Mouse (Mus musculus) hindbrain, embryonic 13.5 days (tissue): ENCODE measurements around the gene Pla2g4a. TPM values are rescaled to one million over a fixed set of nuclear protein-coding genes. Genes with fewer than 3 reads are reported as not detected.

ENCODE experiments used
- ATAC-seq: fragments of 200-750 bp; cut with Nextera tagmentation; 2 replicates; pipeline ENCODE4 v1.8.0; 2017; ENCODE audit warnings: moderate TSS enrichment; ENCODE audit not compliant: low FRiP score
- H3K27ac ChIP-seq: fragments of 300-500 bp; sonication (generic); 2 replicates; pipeline ENCODE4 v1.5.1; 2015; ENCODE audit warnings: inconsistent platforms, mild to moderate bottlenecking, moderate library complexity
- H3K27me3 ChIP-seq: fragments of 300-500 bp; sonication (generic); 2 replicates; pipeline ENCODE4 v1.6.1; 2015; ENCODE audit warnings: mild to moderate bottlenecking, inconsistent platforms
- H3K36me3 ChIP-seq: fragments of 300-500 bp; sonication (generic); 2 replicates; pipeline ENCODE4 v1.6.1; 2015; ENCODE audit warnings: mild to moderate bottlenecking, inconsistent platforms
- H3K4me1 ChIP-seq: fragments of 300-500 bp; sonication (generic); replicated peaks from 2 replicates; pipeline ENCODE4 v1.6.1; 2015; ENCODE audit warnings: inconsistent platforms
- H3K4me2 ChIP-seq: fragments of 300-500 bp; sonication (generic); 2 replicates; pipeline ENCODE4 v1.6.1; 2015; ENCODE audit warnings: inconsistent platforms, mild to moderate bottlenecking, moderate library complexity
- H3K4me3 ChIP-seq: fragments of 300-500 bp; sonication (generic); 2 replicates; pipeline ENCODE4 v1.5.1; 2015; ENCODE audit warnings: mild to moderate bottlenecking, inconsistent platforms
- H3K9ac ChIP-seq: fragments of 300-500 bp; sonication (generic); 2 replicates; pipeline ENCODE4 v1.6.1; 2015; ENCODE audit warnings: mild to moderate bottlenecking, inconsistent platforms
- H3K9me3 ChIP-seq: fragments of 300-500 bp; sonication (generic); 2 replicates; pipeline ENCODE4 v1.6.1; 2016; ENCODE audit warnings: inconsistent platforms
- WGBS: fragments of 180-500 bp; shearing (Covaris S2); methylation state at CpG from one replicate; pipeline ENCODE4 v1.1.7; 2015; 5-methylcytosine and 5-hydroxymethylcytosine counted together
- polyA plus RNA-seq: library from polyadenylated mRNA; unstranded; fragments of >200 nt; fragmentation: Nextera tagmentation; extraction: Ambion mirVana; gene quantifications from 2 replicates; pipeline ENCODE4 v1.2.1, GENCODE M21; 2015

The Pla2g4a gene
- polyA plus RNA-seq, 1 experiment from 2014 or later = 2.8 TPM

GRCm38 (mm10) chr1:149867323-149867722 is 93.8 kb downstream of the Pla2g4a start:
- H3K27me3 ChIP-seq = no peaks in the 10 kb centered on the region
- ATAC-seq = no peak
- H3K4me3 ChIP-seq = no peak overlapping the region
- H3K9me3 ChIP-seq = no peaks in the 10 kb centered on the region
- H3K4me1 ChIP-seq = no peaks in the 10 kb centered on the region
- no peak overlapping the region for H3K4me2 ChIP-seq
- H3K36me3 ChIP-seq = no peaks in the 10 kb centered on the region
- no peak overlapping the region for H3K9ac ChIP-seq
- no peak overlapping the region for H3K27ac ChIP-seq

DNA sequence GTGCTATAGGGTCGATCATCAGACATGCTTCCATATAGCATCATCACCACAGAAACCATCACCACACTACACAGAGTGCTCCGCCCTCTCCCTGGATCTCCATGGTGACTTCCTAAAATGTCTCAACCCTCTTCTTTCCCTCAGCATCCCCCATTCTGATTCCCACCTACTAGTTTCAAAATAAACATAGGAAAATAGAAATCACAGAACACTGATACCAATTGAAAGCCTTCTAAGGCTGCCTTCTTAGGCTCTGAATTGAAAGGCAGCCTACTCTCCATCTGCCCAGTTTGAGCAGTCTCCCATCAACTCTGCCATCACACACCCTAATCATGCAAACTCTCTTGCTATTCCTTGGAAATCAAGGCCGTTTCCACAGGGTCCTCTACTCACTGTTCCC is 94.9 kb downstream of the Pla2g4a start:
- Histone ChIP-seq H3K9ac (no peak overlapping the region), H3K4me2 (no peak overlapping the region), H3K36me3 (no peaks in the 10 kb centered on the region), H3K4me3 (no peak overlapping the region), H3K4me1 (no peaks in the 10 kb centered on the region), H3K27me3 (no peaks in the 10 kb centered on the region), H3K9me3 (no peaks in the 10 kb centered on the region), H3K27ac (no peak overlapping the region)
- ATAC-seq = no peak
- 89% methylated on average over 3 of the region's 3 CpGs for WGBS

DNA sequence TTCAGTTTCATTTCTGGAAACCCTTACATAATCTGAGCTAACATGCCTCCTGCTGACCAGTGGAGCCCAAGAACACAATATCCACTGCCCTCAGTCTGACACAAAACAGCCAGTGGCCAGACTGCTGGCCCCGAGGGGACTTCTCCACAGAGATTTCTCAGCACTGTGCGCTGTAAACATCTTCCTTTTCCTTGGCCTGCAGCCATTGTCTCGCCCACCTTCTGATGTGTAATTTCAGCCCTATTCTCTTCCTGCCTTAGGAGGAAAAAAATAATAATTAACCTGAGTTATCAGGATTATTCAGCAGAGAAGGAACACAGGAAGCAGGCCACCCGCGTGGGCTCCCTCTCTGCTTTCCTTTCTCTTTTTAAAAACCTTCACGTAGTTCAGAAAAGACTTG is 98.3 kb downstream of the Pla2g4a start:
- WGBS = 64% methylated on average over 6 of the region's 6 CpGs
- no peaks in the 10 kb centered on the region for H3K36me3 ChIP-seq

DNA sequence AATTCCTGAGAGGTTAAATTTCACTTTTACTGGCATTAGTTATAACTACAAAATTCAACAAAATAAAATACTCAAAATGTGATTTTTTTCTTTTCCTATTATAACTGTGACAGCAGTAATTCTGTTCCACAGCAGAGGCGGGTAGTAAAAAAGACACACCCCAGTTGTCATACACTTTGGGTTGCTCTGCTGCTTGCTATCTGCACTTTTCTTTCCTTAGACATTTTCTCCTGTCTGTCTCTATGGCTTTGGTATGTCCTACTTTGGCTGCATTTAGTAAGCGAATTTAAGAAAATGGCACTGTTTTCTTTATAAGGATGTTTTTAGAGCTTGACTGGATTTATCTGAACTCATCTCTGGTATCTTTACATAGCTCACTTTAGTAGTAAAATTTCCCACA is 98.9 kb downstream of the Pla2g4a start:
- no peaks in the 10 kb centered on the region for H3K9me3 ChIP-seq
- H3K36me3 ChIP-seq = no peaks in the 10 kb centered on the region
- ATAC-seq = no peak
- no peak overlapping the region for H3K27ac ChIP-seq
- no peak overlapping the region for H3K9ac ChIP-seq
- H3K27me3 ChIP-seq = no peaks in the 10 kb centered on the region
- H3K4me1 ChIP-seq = no peaks in the 10 kb centered on the region
- H3K4me3 ChIP-seq = no peak overlapping the region
- 95% methylated on average over 2 of the region's 2 CpGs for WGBS
- H3K4me2 ChIP-seq = no peak overlapping the region

More for the DNA sequence above, 98.3 kb downstream of the Pla2g4a start:
- no peaks in the 10 kb centered on the region for H3K4me1 ChIP-seq
- ATAC-seq = no peak
- H3K4me2 ChIP-seq = no peak overlapping the region
- H3K9me3 ChIP-seq = no peaks in the 10 kb centered on the region
- H3K27me3 ChIP-seq = no peaks in the 10 kb centered on the region
- no peak overlapping the region for H3K4me3 ChIP-seq
- H3K27ac ChIP-seq = no peak overlapping the region
- no peak overlapping the region for H3K9ac ChIP-seq

GRCm38 (mm10) chr1:149861543-149861942 is 99.5 kb downstream of the Pla2g4a start:
- H3K4me3 ChIP-seq = no peak overlapping the region
- no peak overlapping the region for H3K9ac ChIP-seq
- no peak for ATAC-seq
- H3K27ac ChIP-seq = no peak overlapping the region
- no peaks in the 10 kb centered on the region for H3K4me1 ChIP-seq
- no peaks in the 10 kb centered on the region for H3K9me3 ChIP-seq
- H3K27me3 ChIP-seq = no peaks in the 10 kb centered on the region
- no peak overlapping the region for H3K4me2 ChIP-seq
- WGBS = 89% methylated on average over 2 of the region's 2 CpGs
- no peaks in the 10 kb centered on the region for H3K36me3 ChIP-seq

- Histone ChIP-seq H3K9ac (no peak overlapping the region), H3K4me2 (no peak overlapping the region), H3K27ac (no peak overlapping the region), H3K27me3 (no peaks in the 10 kb centered on the region), H3K36me3 (no peaks in the 10 kb centered on the region), H3K4me3 (no peak overlapping the region), H3K9me3 (no peaks in the 10 kb centered on the region), H3K4me1 (no peaks in the 10 kb centered on the region)
- WGBS = 76% methylated on average over 5 of the region's 5 CpGs
- ATAC-seq = no peak
These were observed 102.4 kb downstream of the Pla2g4a start for GRCm38 (mm10) chr1:149858734-149859133.

DNA sequence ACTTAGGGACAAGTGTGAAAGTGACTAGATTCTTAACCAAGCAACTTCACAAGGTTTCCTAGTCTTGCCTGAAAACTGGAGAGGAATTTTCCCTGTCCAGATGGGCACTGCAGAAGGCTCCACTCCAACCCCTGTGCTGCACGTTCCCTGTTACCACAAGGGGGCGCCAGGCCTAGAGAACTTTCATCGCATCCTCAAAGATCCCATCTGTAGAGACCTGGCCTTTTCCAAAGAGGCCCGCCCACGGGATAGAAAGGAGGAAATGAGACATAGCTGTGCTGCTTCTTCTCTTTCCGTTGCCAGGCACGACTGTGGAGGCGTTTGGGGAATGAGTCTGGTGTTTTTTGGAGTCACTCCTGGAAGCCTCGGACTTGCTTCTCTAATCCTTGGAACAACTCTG is 104.4 kb downstream of the Pla2g4a start:
- Histone ChIP-seq H3K27ac (no peak overlapping the region), H3K4me1 (no peaks in the 10 kb centered on the region), H3K4me3 (no peak overlapping the region), H3K4me2 (no peak overlapping the region), H3K27me3 (no peaks in the 10 kb centered on the region), H3K36me3 (no peaks in the 10 kb centered on the region), H3K9ac (no peak overlapping the region), H3K9me3 (no peaks in the 10 kb centered on the region)
- 27% methylated on average over 9 of the region's 9 CpGs for WGBS
- no peak for ATAC-seq

DNA sequence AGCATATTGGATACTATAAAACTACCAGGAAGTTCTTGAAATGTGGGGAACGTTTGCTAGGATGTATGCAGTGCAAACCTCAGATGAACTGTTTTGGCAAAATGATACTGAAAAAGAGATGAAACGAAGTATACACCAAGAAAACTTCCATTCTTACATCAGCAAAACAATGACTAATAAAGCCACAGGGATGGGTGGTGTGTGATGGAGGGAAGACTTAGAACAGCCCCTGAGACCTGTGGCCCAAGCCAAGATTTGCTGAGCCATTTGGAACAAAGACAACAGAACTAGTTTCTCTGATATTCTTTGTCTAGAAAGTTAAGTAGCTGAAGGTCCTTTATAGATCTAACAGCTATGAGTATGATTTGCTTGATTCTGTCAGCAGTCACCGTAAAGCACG is 105.5 kb downstream of the Pla2g4a start:
- 84% methylated on average over 4 of the region's 4 CpGs for WGBS
- Histone ChIP-seq H3K4me2 (no peak overlapping the region), H3K9ac (no peak overlapping the region), H3K9me3 (no peaks in the 10 kb centered on the region), H3K27ac (no peak overlapping the region), H3K36me3 (no peaks in the 10 kb centered on the region), H3K4me1 (no peaks in the 10 kb centered on the region), H3K4me3 (no peak overlapping the region), H3K27me3 (no peaks in the 10 kb centered on the region)
- ATAC-seq = no peak

GRCm38 (mm10) chr1:149854867-149855266 is 106.2 kb downstream of the Pla2g4a start:
- H3K9ac ChIP-seq = no peak overlapping the region
- no peak overlapping the region for H3K4me2 ChIP-seq
- H3K9me3 ChIP-seq = no peaks in the 10 kb centered on the region
- no peaks in the 10 kb centered on the region for H3K4me1 ChIP-seq
- H3K27me3 ChIP-seq = no peaks in the 10 kb centered on the region
- H3K4me3 ChIP-seq = no peak overlapping the region
- no peak overlapping the region for H3K27ac ChIP-seq
- H3K36me3 ChIP-seq = no peaks in the 10 kb centered on the region
- WGBS = 84% methylated on average over 7 of the region's 7 CpGs
- no peak for ATAC-seq

- H3K4me3 ChIP-seq = no peak overlapping the region
- H3K27me3 ChIP-seq = no peaks in the 10 kb centered on the region
- H3K4me1 ChIP-seq = no peaks in the 10 kb centered on the region
- no peaks in the 10 kb centered on the region for H3K9me3 ChIP-seq
- no peak for ATAC-seq
- no peak overlapping the region for H3K27ac ChIP-seq
- no peaks in the 10 kb centered on the region for H3K36me3 ChIP-seq
- 86% methylated on average over 6 of the region's 6 CpGs for WGBS
- H3K4me2 ChIP-seq = no peak overlapping the region
- no peak overlapping the region for H3K9ac ChIP-seq
These were observed 114.4 kb downstream of the Pla2g4a start for GRCm38 (mm10) chr1:149846655-149847054.

- Histone ChIP-seq H3K9ac (no peak overlapping the region), H3K4me2 (no peak overlapping the region), H3K27ac (no peak overlapping the region), H3K36me3 (no peaks in the 10 kb centered on the region), H3K4me1 (no peaks in the 10 kb centered on the region), H3K9me3 (no peaks in the 10 kb centered on the region), H3K27me3 (no peaks in the 10 kb centered on the region), H3K4me3 (no peak overlapping the region)
- 98% methylated on average over 1 of the region's 1 CpGs for WGBS
- ATAC-seq = no peak
These were observed 119.2 kb downstream of the Pla2g4a start for GRCm38 (mm10) chr1:149841845-149842244.

- WGBS = 87% methylated on average over 4 of the region's 4 CpGs
- no peak for ATAC-seq
- Histone ChIP-seq H3K4me2 (no peak overlapping the region), H3K9me3 (no peaks in the 10 kb centered on the region), H3K27me3 (no peaks in the 10 kb centered on the region), H3K27ac (no peak overlapping the region), H3K4me3 (no peak overlapping the region), H3K36me3 (no peaks in the 10 kb centered on the region), H3K4me1 (no peaks in the 10 kb centered on the region), H3K9ac (no peak overlapping the region)
These were observed 120.1 kb downstream of the Pla2g4a start for GRCm38 (mm10) chr1:149840961-149841416.

- Histone ChIP-seq H3K4me3 (no peak overlapping the region), H3K4me2 (no peak overlapping the region), H3K36me3 (no peaks in the 10 kb centered on the region), H3K27ac (no peak overlapping the region), H3K9ac (no peak overlapping the region), H3K27me3 (no peaks in the 10 kb centered on the region), H3K9me3 (no peaks in the 10 kb centered on the region), H3K4me1 (no peaks in the 10 kb centered on the region)
- no peak for ATAC-seq
- WGBS = 91% methylated on average over 3 of the region's 3 CpGs
These were observed 120.7 kb downstream of the Pla2g4a start for GRCm38 (mm10) chr1:149840312-149840930.
